Mouse (Mus musculus) kidney, postnatal 14 days (tissue): ENCODE measurements around the gene Pdgfc.
A peak's percentile ranks its signal among the peaks of the same experiment; 100 is the strongest.

Experiments
- DNase-seq: peaks from one replicate; pipeline ENCODE4 v3.0.0; 2022; ENCODE audit warnings: mixed read lengths

Gene Pdgfc

GRCm38 (mm10) chr3:81160457-81161165 is 124.4 kb downstream of the Pdgfc start:
- no peak for DNase-seq

GRCm38 (mm10) chr3:81162129-81162528 is 125.9 kb downstream of the Pdgfc start:
- no peak for DNase-seq

- no peak for DNase-seq
These were observed 127.9 kb downstream of the Pdgfc start for GRCm38 (mm10) chr3:81164091-81164490.

GRCm38 (mm10) chr3:81170073-81170809 is 134.0 kb downstream of the Pdgfc start:
- DNase-seq: no peak

GRCm38 (mm10) chr3:81174832-81175231 is 138.6 kb downstream of the Pdgfc start:
- DNase-seq: no peak

- DNase-seq: no peak
These were observed 145.2 kb downstream of the Pdgfc start for GRCm38 (mm10) chr3:81181319-81182013.

GRCm38 (mm10) chr3:81196937-81197336 is 160.7 kb downstream of the Pdgfc start:
- no peak for DNase-seq

GRCm38 (mm10) chr3:81197644-81198043 is 161.4 kb downstream of the Pdgfc start:
- DNase-seq: no peak

- DNase-seq: no peak
These were observed 164.4 kb downstream of the Pdgfc start for GRCm38 (mm10) chr3:81200647-81201046.

- DNase-seq: no peak
These were observed 169.0 kb downstream of the Pdgfc start for GRCm38 (mm10) chr3:81205201-81205600.

GRCm38 (mm10) chr3:81208246-81208645 is 172.0 kb downstream of the Pdgfc start:
- DNase-seq: no peak

- no peak for DNase-seq
These were observed 174.9 kb downstream of the Pdgfc start for GRCm38 (mm10) chr3:81211147-81211546.

GRCm38 (mm10) chr3:81211666-81212065 is 175.4 kb downstream of the Pdgfc start:
- no peak for DNase-seq

- DNase-seq: no peak
These were observed 179.4 kb downstream of the Pdgfc start for GRCm38 (mm10) chr3:81215547-81216118.

- no peak for DNase-seq
These were observed 185.5 kb downstream of the Pdgfc start for GRCm38 (mm10) chr3:81221682-81222081.

- no peak for DNase-seq
These were observed 192.1 kb downstream of the Pdgfc start for GRCm38 (mm10) chr3:81228344-81228743.

GRCm38 (mm10) chr3:81242697-81243590 is 206.7 kb downstream of the Pdgfc start:
- peak; percentile 48 for DNase-seq

GRCm38 (mm10) chr3:81243591-81243990 is 207.4 kb downstream of the Pdgfc start:
- DNase-seq: no peak

GRCm38 (mm10) chr3:81262801-81263200 is 226.6 kb downstream of the Pdgfc start:
- DNase-seq: no peak
